Mouse (Mus musculus): Measurements from ENCODE around the gene Il16. TPM values are rescaled to one million over a fixed set of nuclear protein-coding genes. Genes with fewer than 3 reads are reported as not detected.

The Il16 gene
- polyA plus RNA-seq, 1 experiment from 2014 or later = 0.70 TPM

DNA sequence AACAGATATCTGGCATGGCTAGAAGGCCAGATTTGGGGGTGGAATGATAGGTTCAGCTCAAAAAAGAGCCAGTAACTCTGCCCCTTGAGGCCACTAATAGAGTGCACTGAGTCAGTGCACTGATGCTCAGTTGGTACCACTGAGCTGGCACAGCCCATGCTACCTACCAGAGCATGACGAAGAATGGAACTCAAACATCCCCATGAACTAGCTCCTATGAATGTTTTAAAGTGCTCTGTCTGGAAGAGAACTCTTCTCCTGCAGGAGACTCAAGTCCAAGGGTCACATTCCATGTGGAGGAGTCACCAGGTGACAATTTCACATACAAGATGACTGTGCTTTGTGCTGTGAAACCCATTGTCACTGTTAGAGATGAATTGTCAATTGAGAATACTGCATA lies 126.8 kb downstream of the Il16 start:
- H3K4me2 ChIP-seq (ENCODE audit: low read length) = no peak overlapping the region

DNA sequence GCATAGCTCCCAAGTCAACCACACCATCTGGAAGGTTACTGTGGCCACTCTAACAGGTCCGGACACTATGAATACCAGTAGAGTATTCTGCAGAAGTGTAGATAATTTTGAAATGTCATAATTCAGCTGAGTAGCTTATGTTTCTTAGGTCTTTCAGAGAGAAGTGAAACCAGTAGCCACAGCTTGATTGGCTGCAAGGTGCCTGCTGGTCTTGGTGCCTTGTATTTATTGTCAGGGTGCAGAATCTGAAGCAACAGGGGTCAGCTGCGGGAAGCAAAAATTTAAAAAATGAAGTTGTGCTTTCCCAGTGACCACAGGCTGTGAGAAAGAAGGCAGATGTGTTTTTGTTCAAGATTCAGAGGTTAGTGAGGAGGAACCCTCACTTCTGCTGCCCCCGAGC lies 129.3 kb downstream of the Il16 start:
- H3K27me3 ChIP-seq (ENCODE audit: control insufficient read depth, insufficient read depth, low read length) = no peaks in the 10 kb centered on the region
- H3K9me3 ChIP-seq (ENCODE audit: control insufficient read depth, low read length) = no peaks in the 10 kb centered on the region
- H3K36me3 ChIP-seq (ENCODE audit: control insufficient read depth, insufficient read depth, low read length) = no peaks in the 10 kb centered on the region
- H3K4me1 ChIP-seq (ENCODE audit: control insufficient read depth, insufficient read depth, low read length) = no peaks in the 10 kb centered on the region
- no peak for ATAC-seq (ENCODE audit: low FRiP score, low TSS enrichment)
- 96% methylated on average over 3 of the region's 3 CpGs for WGBS
- H3K27ac ChIP-seq (replicated peaks; ENCODE audit: low read depth, low read length) = no peak overlapping the region
- H3K4me2 ChIP-seq (ENCODE audit: low read length) = no peak overlapping the region
- no peak overlapping the region for H3K9ac ChIP-seq (replicated peaks; ENCODE audit: low read length)
- no peak overlapping the region for H3K4me3 ChIP-seq (replicated peaks; ENCODE audit: low read depth, low read length)
- no peak for DNase-seq

More for the DNA sequence above, 126.8 kb downstream of the Il16 start:
- Histone ChIP-seq H3K27me3 (ENCODE audit: control insufficient read depth, insufficient read depth, low read length) (no peaks in the 10 kb centered on the region), H3K27ac (replicated peaks; ENCODE audit: low read depth, low read length) (no peak overlapping the region), H3K9me3 (ENCODE audit: control insufficient read depth, low read length) (no peaks in the 10 kb centered on the region), H3K9ac (replicated peaks; ENCODE audit: low read length) (no peak overlapping the region), H3K4me1 (ENCODE audit: control insufficient read depth, insufficient read depth, low read length) (no peaks in the 10 kb centered on the region), H3K36me3 (ENCODE audit: control insufficient read depth, insufficient read depth, low read length) (no peaks in the 10 kb centered on the region), H3K4me3 (replicated peaks; ENCODE audit: low read depth, low read length) (no peak overlapping the region)
- DNase-seq = no peak
- 93% methylated on average over 1 of the region's 1 CpGs for WGBS
- ATAC-seq (ENCODE audit: low FRiP score, low TSS enrichment) = no peak

DNA sequence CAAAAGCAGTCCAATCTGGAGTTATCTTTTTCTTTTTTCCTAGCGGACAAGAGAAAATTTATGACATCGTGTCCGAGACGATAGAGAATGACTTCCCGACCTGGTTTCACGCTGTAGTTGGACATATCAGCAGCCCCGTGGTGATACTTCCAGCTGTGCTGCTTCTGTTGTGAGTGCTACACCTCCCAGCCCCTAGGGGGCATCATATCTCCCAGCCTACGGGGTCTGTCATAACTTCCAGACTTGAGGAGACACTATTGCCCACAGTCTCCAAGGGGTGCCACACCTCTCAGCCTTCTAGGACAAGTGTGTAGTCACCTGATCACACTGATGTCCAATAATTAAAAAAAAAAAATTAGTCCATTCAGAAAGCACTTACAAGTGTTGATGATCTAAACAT lies 129.7 kb downstream of the Il16 start:
- 93% methylated on average over 8 of the region's 8 CpGs for WGBS
- H3K9me3 ChIP-seq (ENCODE audit: control insufficient read depth, low read length) = no peaks in the 10 kb centered on the region
- no peak overlapping the region for H3K27ac ChIP-seq (replicated peaks; ENCODE audit: low read depth, low read length)
- no peak overlapping the region for H3K9ac ChIP-seq (replicated peaks; ENCODE audit: low read length)
- DNase-seq (no peak), ATAC-seq (ENCODE audit: low FRiP score, low TSS enrichment) (no peak)
- H3K36me3 ChIP-seq (ENCODE audit: control insufficient read depth, insufficient read depth, low read length) = no peaks in the 10 kb centered on the region
- no peak overlapping the region for H3K4me3 ChIP-seq (replicated peaks; ENCODE audit: low read depth, low read length)
- H3K4me1 ChIP-seq (ENCODE audit: control insufficient read depth, insufficient read depth, low read length) = no peaks in the 10 kb centered on the region
- H3K4me2 ChIP-seq (ENCODE audit: low read length) = no peak overlapping the region
- H3K27me3 ChIP-seq (ENCODE audit: control insufficient read depth, insufficient read depth, low read length) = no peaks in the 10 kb centered on the region

DNA sequence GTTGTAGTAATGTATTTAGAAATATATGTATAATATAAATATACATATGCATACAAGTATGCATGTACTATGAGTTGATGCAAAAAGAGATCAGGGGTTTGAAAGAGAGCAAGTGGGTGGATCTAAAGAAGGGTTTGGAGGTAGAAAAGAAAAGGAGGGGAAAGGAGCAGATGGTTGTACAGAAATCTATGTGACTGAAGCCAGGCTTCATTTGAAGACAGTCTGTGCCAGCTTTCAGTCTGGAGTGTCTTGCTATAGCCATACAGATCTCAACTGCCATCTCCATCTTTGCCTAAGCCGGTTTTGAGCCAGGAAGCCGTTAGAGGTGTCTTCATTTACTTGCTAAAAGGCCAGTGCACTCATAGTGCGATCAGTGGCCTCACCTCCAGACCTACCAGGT lies 130.3 kb downstream of the Il16 start:
- ATAC-seq (ENCODE audit: low FRiP score, low TSS enrichment) (no peak), DNase-seq (no peak)
- Histone ChIP-seq H3K9ac (replicated peaks; ENCODE audit: low read length) (no peak overlapping the region), H3K27me3 (ENCODE audit: control insufficient read depth, insufficient read depth, low read length) (no peaks in the 10 kb centered on the region), H3K4me2 (ENCODE audit: low read length) (no peak overlapping the region), H3K9me3 (ENCODE audit: control insufficient read depth, low read length) (no peaks in the 10 kb centered on the region), H3K36me3 (ENCODE audit: control insufficient read depth, insufficient read depth, low read length) (no peaks in the 10 kb centered on the region), H3K27ac (replicated peaks; ENCODE audit: low read depth, low read length) (no peak overlapping the region), H3K4me1 (ENCODE audit: control insufficient read depth, insufficient read depth, low read length) (no peaks in the 10 kb centered on the region), H3K4me3 (replicated peaks; ENCODE audit: low read depth, low read length) (no peak overlapping the region)
- 97% methylated on average over 3 of the region's 3 CpGs for WGBS

DNA sequence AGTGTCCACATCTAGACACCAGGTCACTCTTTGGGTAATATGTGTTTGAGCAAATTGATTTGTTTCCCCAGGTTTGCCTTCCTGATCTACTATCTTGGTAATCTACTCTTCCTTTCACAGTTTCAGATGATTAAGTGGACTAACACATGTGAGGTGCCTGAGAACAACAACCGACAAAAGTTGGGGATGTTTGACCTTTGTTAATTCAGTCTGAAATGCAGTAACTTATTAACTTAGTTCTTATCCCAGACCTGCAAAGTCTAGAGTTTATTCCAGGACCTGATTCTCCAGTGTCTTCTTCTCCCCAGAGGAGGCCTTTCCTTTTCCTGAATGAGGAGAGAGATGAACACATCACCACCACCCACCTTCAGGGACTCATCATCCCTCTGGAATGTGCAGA lies 133.6 kb downstream of the Il16 start:
- ATAC-seq (ENCODE audit: low FRiP score, low TSS enrichment) (no peak), DNase-seq (no peak)
- no peak overlapping the region for H3K4me2 ChIP-seq (ENCODE audit: low read length)
- 91% methylated on average over 1 of the region's 1 CpGs for WGBS
- no peak overlapping the region for H3K9ac ChIP-seq (replicated peaks; ENCODE audit: low read length)
- no peak overlapping the region for H3K27ac ChIP-seq (replicated peaks; ENCODE audit: low read depth, low read length)
- no peaks in the 10 kb centered on the region for H3K4me1 ChIP-seq (ENCODE audit: control insufficient read depth, insufficient read depth, low read length)
- no peaks in the 10 kb centered on the region for H3K9me3 ChIP-seq (ENCODE audit: control insufficient read depth, low read length)
- no peaks in the 10 kb centered on the region for H3K27me3 ChIP-seq (ENCODE audit: control insufficient read depth, insufficient read depth, low read length)
- H3K4me3 ChIP-seq (replicated peaks; ENCODE audit: low read depth, low read length) = no peak overlapping the region
- no peaks in the 10 kb centered on the region for H3K36me3 ChIP-seq (ENCODE audit: control insufficient read depth, insufficient read depth, low read length)

DNA sequence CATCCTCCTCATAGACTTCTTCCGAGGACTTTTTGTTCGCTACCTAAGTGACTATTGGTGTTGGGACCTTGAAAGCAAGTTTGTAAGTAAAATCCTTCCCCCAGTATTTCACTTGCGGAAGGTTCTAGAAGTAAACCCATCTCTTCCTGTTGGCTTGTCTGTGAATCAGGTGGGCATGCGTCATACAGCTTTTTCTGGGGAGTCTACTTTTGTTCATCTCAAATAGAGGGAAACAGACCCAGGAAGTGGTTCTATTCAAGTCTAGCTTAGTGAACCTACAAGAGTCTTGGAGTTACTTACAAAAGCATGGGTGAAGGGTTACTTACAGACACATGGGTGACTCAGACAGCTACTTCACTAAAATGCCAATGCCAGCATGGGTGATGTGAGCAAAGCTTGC lies 135.6 kb downstream of the Il16 start:
- H3K9ac ChIP-seq (replicated peaks; ENCODE audit: low read length) = no peak overlapping the region
- H3K4me3 ChIP-seq (replicated peaks; ENCODE audit: low read depth, low read length) = no peak overlapping the region
- 99% methylated on average over 4 of the region's 4 CpGs for WGBS
- DNase-seq = no peak
- H3K27ac ChIP-seq (replicated peaks; ENCODE audit: low read depth, low read length) = no peak overlapping the region
- ATAC-seq (ENCODE audit: low FRiP score, low TSS enrichment) = no peak
- H3K4me2 ChIP-seq (ENCODE audit: low read length) = no peak overlapping the region
- H3K27me3 ChIP-seq (ENCODE audit: control insufficient read depth, insufficient read depth, low read length) = no peaks in the 10 kb centered on the region
- H3K36me3 ChIP-seq (ENCODE audit: control insufficient read depth, insufficient read depth, low read length) = no peaks in the 10 kb centered on the region
- H3K4me1 ChIP-seq (ENCODE audit: control insufficient read depth, insufficient read depth, low read length) = no peaks in the 10 kb centered on the region
- H3K9me3 ChIP-seq (ENCODE audit: control insufficient read depth, low read length) = no peaks in the 10 kb centered on the region

DNA sequence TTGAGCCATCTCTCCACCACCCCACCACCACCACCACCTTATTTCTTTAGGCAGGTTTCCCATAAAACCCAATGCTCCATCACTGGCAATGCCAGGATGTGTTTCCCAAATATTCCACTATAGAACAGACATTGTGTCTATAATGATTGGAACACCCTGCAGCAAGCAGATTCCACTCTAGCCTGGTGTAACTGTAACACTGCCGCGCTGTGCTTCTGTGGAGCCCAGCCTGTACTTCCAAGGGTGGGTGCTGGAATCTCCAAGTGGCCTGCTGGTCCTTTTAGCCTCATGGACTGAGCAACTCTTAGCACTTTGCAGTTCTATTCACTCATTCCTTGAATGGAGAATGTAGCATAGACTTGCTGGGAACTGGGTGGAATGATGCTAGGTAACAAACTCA lies 138.7 kb downstream of the Il16 start:
- no peak overlapping the region for H3K9ac ChIP-seq (replicated peaks; ENCODE audit: low read length)
- no peaks in the 10 kb centered on the region for H3K4me1 ChIP-seq (ENCODE audit: control insufficient read depth, insufficient read depth, low read length)
- DNase-seq = no peak
- no peak overlapping the region for H3K4me2 ChIP-seq (ENCODE audit: low read length)
- no peak for ATAC-seq (ENCODE audit: low FRiP score, low TSS enrichment)
- no peak overlapping the region for H3K27ac ChIP-seq (replicated peaks; ENCODE audit: low read depth, low read length)
- H3K27me3 ChIP-seq (ENCODE audit: control insufficient read depth, insufficient read depth, low read length) = no peaks in the 10 kb centered on the region
- H3K36me3 ChIP-seq (ENCODE audit: control insufficient read depth, insufficient read depth, low read length) = no peaks in the 10 kb centered on the region
- no peaks in the 10 kb centered on the region for H3K9me3 ChIP-seq (ENCODE audit: control insufficient read depth, low read length)
- no peak overlapping the region for H3K4me3 ChIP-seq (replicated peaks; ENCODE audit: low read depth, low read length)
- 94% methylated on average over 2 of the region's 2 CpGs for WGBS

DNA sequence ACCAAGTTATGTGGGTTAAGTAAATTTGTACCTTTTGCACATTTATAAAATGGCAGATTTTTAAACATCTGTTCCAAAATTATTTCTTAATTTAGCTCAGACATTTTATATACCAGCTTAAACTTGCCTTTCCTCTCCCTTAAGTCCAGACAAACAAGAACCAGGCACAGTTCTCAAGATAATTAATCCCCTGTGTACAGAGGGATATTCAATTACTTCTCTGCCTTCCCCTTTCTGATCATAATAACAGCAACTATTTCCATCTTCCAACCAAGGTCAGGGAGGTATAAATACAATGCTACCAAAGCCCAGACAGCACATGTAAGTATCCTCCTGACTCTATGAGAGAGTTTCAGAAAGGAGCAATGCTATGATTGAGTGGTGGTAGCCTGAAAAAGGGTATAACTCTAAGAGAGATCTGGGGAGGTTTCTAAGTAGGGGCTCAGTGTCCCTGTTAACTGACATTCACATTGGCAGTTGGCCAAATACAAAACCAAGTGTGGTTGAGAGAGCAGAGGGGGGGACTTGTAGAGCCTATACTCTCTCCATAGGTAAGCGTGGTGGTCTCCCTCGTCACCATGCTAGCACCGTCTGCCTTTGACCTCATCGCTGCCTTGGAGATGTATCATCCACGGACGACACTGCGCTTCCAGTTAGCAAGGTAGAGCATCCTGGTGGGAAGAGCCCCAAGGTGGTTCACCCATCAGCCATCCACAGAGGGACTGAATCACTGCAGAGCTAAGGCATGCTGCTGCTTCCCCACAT lies 141.2 kb downstream of the Il16 start:
- Histone ChIP-seq H3K27ac (replicated peaks; ENCODE audit: low read depth, low read length) (no peak overlapping the region), H3K4me2 (ENCODE audit: low read length) (no peak overlapping the region), H3K4me3 (replicated peaks; ENCODE audit: low read depth, low read length) (no peak overlapping the region), H3K4me1 (ENCODE audit: control insufficient read depth, insufficient read depth, low read length) (no peaks in the 10 kb centered on the region), H3K27me3 (ENCODE audit: control insufficient read depth, insufficient read depth, low read length) (no peaks in the 10 kb centered on the region), H3K9me3 (ENCODE audit: control insufficient read depth, low read length) (no peaks in the 10 kb centered on the region), H3K9ac (replicated peaks; ENCODE audit: low read length) (no peak overlapping the region), H3K36me3 (ENCODE audit: control insufficient read depth, insufficient read depth, low read length) (no peaks in the 10 kb centered on the region)
- 92% methylated on average over 7 of the region's 7 CpGs for WGBS
- ATAC-seq (ENCODE audit: low FRiP score, low TSS enrichment) (no peak), DNase-seq (peak; percentile 6)

DNA sequence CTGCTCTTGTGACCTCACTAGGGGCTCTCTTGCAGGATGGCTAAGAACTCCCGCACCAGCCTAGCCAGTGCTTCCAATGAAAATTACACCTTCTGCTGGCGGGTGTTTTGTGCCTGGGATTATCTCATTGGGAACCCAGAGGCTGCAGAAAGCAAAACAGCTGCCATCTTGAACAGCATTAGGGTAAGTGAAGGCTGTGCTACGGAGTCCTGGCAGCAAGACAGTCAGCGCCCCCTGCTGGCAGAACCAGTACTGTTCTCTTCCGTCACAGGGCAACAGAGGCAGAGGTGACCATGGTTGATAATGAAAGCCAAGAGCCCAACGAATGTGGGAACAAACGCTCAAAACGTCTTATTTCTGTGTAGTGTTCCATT lies 145.6 kb downstream of the Il16 start:
- no peak overlapping the region for H3K4me3 ChIP-seq (replicated peaks; ENCODE audit: low read depth, low read length)
- DNase-seq (peak; percentile 55), ATAC-seq (ENCODE audit: low FRiP score, low TSS enrichment) (no peak)
- no peak overlapping the region for H3K27ac ChIP-seq (replicated peaks; ENCODE audit: low read depth, low read length)
- no peaks in the 10 kb centered on the region for H3K36me3 ChIP-seq (ENCODE audit: control insufficient read depth, insufficient read depth, low read length)
- H3K27me3 ChIP-seq (ENCODE audit: control insufficient read depth, insufficient read depth, low read length) = no peaks in the 10 kb centered on the region
- H3K4me1 ChIP-seq (ENCODE audit: control insufficient read depth, insufficient read depth, low read length) = no peaks in the 10 kb centered on the region
- WGBS = 57% methylated on average over 8 of the region's 8 CpGs
- H3K9me3 ChIP-seq (ENCODE audit: control insufficient read depth, low read length) = no peaks in the 10 kb centered on the region
- H3K9ac ChIP-seq (replicated peaks; ENCODE audit: low read length) = no peak overlapping the region
- H3K4me2 ChIP-seq (ENCODE audit: low read length) = no peak overlapping the region

All from midbrain, embryonic 14.5 days (tissue).